Mouse (Mus musculus): ENCODE measurements around the gene Arhgap15. TPM values are rescaled to one million over a fixed set of nuclear protein-coding genes. Genes with fewer than 3 reads are reported as not detected.

Gene Arhgap15
- total and polyA plus RNA-seq, 3 experiments, result 0.39 to 1.2 (median 0.70) TPM

GRCm38 (mm10) chr2:43945679-43946078 is 197.1 kb downstream of the Arhgap15 start:
- no peaks in the 10 kb centered on the region for H3K27me3 ChIP-seq (ENCODE audit: control insufficient read depth, insufficient read depth, low read length)
- intact Hi-C loops (cut with DNase I), result no loop called here
- no peaks in the 10 kb centered on the region for H3K36me3 ChIP-seq (ENCODE audit: control insufficient read depth, insufficient read depth, low read length)
- H3K4me1 ChIP-seq (ENCODE audit: control insufficient read depth, insufficient read depth, low read length), result no peaks in the 10 kb centered on the region
- H3K79me2 ChIP-seq (replicated peaks; ENCODE audit: control insufficient read depth, insufficient read depth, low read length), result no peaks in the 10 kb centered on the region
- TF ChIP-seq POLR2A (IDR thresholded peaks at IDR 0.05; ENCODE audit: insufficient read depth, low read depth, low read length) (no peak), CTCF (IDR thresholded peaks at IDR 0.05) (no peak), EP300 (IDR thresholded peaks at IDR 0.05; ENCODE audit: insufficient read depth, low read depth, low read length) (no peak)
- no peak for DNase-seq
- H3K9ac ChIP-seq (ENCODE audit: low read depth, low read length), result no peak overlapping the region
- 62% methylated on average over 2 of the region's 2 CpGs for WGBS
- no peak overlapping the region for H3K4me3 ChIP-seq
- H3K27ac ChIP-seq, result no peak overlapping the region

GRCm38 (mm10) chr2:43949775-43950492 is 201.3 kb downstream of the Arhgap15 start:
- intact Hi-C loops (cut with DNase I), result no loop called here
- H3K36me3 ChIP-seq (ENCODE audit: control insufficient read depth, insufficient read depth, low read length), result no peaks in the 10 kb centered on the region

GRCm38 (mm10) chr2:43950741-43951140 is 202.1 kb downstream of the Arhgap15 start:
- Histone ChIP-seq H3K4me1 (ENCODE audit: control insufficient read depth, insufficient read depth, low read length) (no peaks in the 10 kb centered on the region), H3K27ac (no peak overlapping the region), H3K36me3 (ENCODE audit: control insufficient read depth, insufficient read depth, low read length) (no peaks in the 10 kb centered on the region), H3K79me2 (replicated peaks; ENCODE audit: control insufficient read depth, insufficient read depth, low read length) (no peaks in the 10 kb centered on the region), H3K27me3 (ENCODE audit: control insufficient read depth, insufficient read depth, low read length) (no peaks in the 10 kb centered on the region), H3K9ac (ENCODE audit: low read depth, low read length) (no peak overlapping the region), H3K4me3 (no peak overlapping the region)
- TF ChIP-seq POLR2A (IDR thresholded peaks at IDR 0.05; ENCODE audit: insufficient read depth, low read depth, low read length) (no peak), CTCF (IDR thresholded peaks at IDR 0.05) (no peak), EP300 (IDR thresholded peaks at IDR 0.05; ENCODE audit: insufficient read depth, low read depth, low read length) (no peak)
- WGBS, result 70% methylated on average over 6 of the region's 6 CpGs
- intact Hi-C loops (cut with DNase I), result no loop called here
- DNase-seq, result no peak

More at GRCm38 (mm10) chr2:43949775-43950492, 201.3 kb downstream of the Arhgap15 start:
- Histone ChIP-seq H3K4me1 (ENCODE audit: control insufficient read depth, insufficient read depth, low read length) (no peaks in the 10 kb centered on the region), H3K9ac (ENCODE audit: low read depth, low read length) (no peak overlapping the region), H3K27ac (no peak overlapping the region), H3K27me3 (ENCODE audit: control insufficient read depth, insufficient read depth, low read length) (no peaks in the 10 kb centered on the region), H3K4me3 (no peak overlapping the region), H3K79me2 (replicated peaks; ENCODE audit: control insufficient read depth, insufficient read depth, low read length) (no peaks in the 10 kb centered on the region)
- DNase-seq, result no peak
- 83% methylated on average over 13 of the region's 13 CpGs for WGBS
- TF ChIP-seq POLR2A (IDR thresholded peaks at IDR 0.05; ENCODE audit: insufficient read depth, low read depth, low read length), result no peak
- TF ChIP-seq CTCF (IDR thresholded peaks at IDR 0.05), result no peak
- no peak for TF ChIP-seq EP300 (IDR thresholded peaks at IDR 0.05; ENCODE audit: insufficient read depth, low read depth, low read length)

- no peak overlapping the region for H3K27ac ChIP-seq
- H3K36me3 ChIP-seq (ENCODE audit: control insufficient read depth, insufficient read depth, low read length), result no peaks in the 10 kb centered on the region
- H3K4me3 ChIP-seq, result no peak overlapping the region
- intact Hi-C loops (cut with DNase I), result no loop called here
- no peaks in the 10 kb centered on the region for H3K27me3 ChIP-seq (ENCODE audit: control insufficient read depth, insufficient read depth, low read length)
- TF ChIP-seq EP300 (IDR thresholded peaks at IDR 0.05; ENCODE audit: insufficient read depth, low read depth, low read length) (no peak), POLR2A (IDR thresholded peaks at IDR 0.05; ENCODE audit: insufficient read depth, low read depth, low read length) (no peak), CTCF (IDR thresholded peaks at IDR 0.05) (no peak)
- H3K4me1 ChIP-seq (ENCODE audit: control insufficient read depth, insufficient read depth, low read length), result no peaks in the 10 kb centered on the region
- H3K9ac ChIP-seq (ENCODE audit: low read depth, low read length), result no peak overlapping the region
- H3K79me2 ChIP-seq (replicated peaks; ENCODE audit: control insufficient read depth, insufficient read depth, low read length), result no peaks in the 10 kb centered on the region
- DNase-seq, result no peak
Observed at GRCm38 (mm10) chr2:43959189-43959588, 210.6 kb downstream of the Arhgap15 start.

- Histone ChIP-seq H3K4me1 (ENCODE audit: control insufficient read depth, insufficient read depth, low read length) (no peaks in the 10 kb centered on the region), H3K9ac (ENCODE audit: low read depth, low read length) (no peak overlapping the region), H3K4me3 (no peak overlapping the region), H3K36me3 (ENCODE audit: control insufficient read depth, insufficient read depth, low read length) (no peaks in the 10 kb centered on the region), H3K27ac (no peak overlapping the region), H3K27me3 (ENCODE audit: control insufficient read depth, insufficient read depth, low read length) (no peaks in the 10 kb centered on the region), H3K79me2 (replicated peaks; ENCODE audit: control insufficient read depth, insufficient read depth, low read length) (no peaks in the 10 kb centered on the region)
- no peak for TF ChIP-seq POLR2A (IDR thresholded peaks at IDR 0.05; ENCODE audit: insufficient read depth, low read depth, low read length)
- no peak for TF ChIP-seq CTCF (IDR thresholded peaks at IDR 0.05)
- TF ChIP-seq EP300 (IDR thresholded peaks at IDR 0.05; ENCODE audit: insufficient read depth, low read depth, low read length), result no peak
- DNase-seq, result no peak
- intact Hi-C loops (cut with DNase I), result no loop called here
- 56% methylated on average over 5 of the region's 5 CpGs for WGBS
Observed at GRCm38 (mm10) chr2:43962466-43962865, 213.8 kb downstream of the Arhgap15 start.

GRCm38 (mm10) chr2:43968581-43968980 is 220.0 kb downstream of the Arhgap15 start:
- 24% methylated on average over 4 of the region's 4 CpGs for WGBS
- DNase-seq, result peak in 1 of 2 experiments; percentile 8
- no peak overlapping the region for H3K27ac ChIP-seq
- TF ChIP-seq EP300 (IDR thresholded peaks at IDR 0.05; ENCODE audit: insufficient read depth, low read depth, low read length), result no peak
- no peak for TF ChIP-seq CTCF (IDR thresholded peaks at IDR 0.05)
- TF ChIP-seq POLR2A (IDR thresholded peaks at IDR 0.05; ENCODE audit: insufficient read depth, low read depth, low read length), result no peak
- H3K36me3 ChIP-seq (ENCODE audit: control insufficient read depth, insufficient read depth, low read length), result no peaks in the 10 kb centered on the region
- H3K79me2 ChIP-seq (replicated peaks; ENCODE audit: control insufficient read depth, insufficient read depth, low read length), result no peaks in the 10 kb centered on the region
- H3K4me1 ChIP-seq (ENCODE audit: control insufficient read depth, insufficient read depth, low read length), result no peaks in the 10 kb centered on the region
- no peak overlapping the region for H3K9ac ChIP-seq (ENCODE audit: low read depth, low read length)
- intact Hi-C loops (cut with DNase I), result no loop called here
- H3K27me3 ChIP-seq (ENCODE audit: control insufficient read depth, insufficient read depth, low read length), result no peaks in the 10 kb centered on the region
- H3K4me3 ChIP-seq, result no peak overlapping the region

Data from heart, adult 2 months (tissue).